Mouse (Mus musculus): ENCODE measurements around the gene Acox2. TPM values are rescaled to one million over a fixed set of nuclear protein-coding genes. Genes with fewer than 3 reads are reported as not detected.
A peak's percentile ranks its signal among the peaks of the same experiment; 100 is the strongest.

The Acox2 gene
- total and polyA plus RNA-seq, 2 experiments from 2014 or later = 0.10 to 0.44 TPM

DNA sequence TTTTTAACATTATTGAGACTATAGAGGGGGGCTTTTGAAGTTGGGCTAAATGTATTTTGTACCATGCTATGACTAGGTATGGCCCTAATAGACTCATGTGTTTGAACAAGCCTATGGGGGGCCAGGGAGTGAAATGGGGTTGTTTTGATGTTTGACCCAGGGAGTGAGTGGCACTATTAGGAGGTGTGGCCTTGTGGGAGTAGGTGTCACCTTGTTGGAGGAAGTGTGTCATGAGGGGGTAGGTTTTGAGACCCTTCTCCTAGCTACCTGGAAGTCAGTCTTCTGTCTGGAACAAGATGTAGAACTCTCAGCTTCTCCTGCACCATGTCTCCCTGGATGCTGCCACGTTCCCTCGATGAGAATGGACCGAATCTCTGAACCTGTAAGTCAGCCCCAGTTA is 68.6 kb downstream of the Acox2 start:
- Histone ChIP-seq H3K9me3 (ENCODE audit: low read length) (no peaks in the 10 kb centered on the region), H3K9ac (replicated peaks; ENCODE audit: low read length, poor library complexity, severe bottlenecking) (no peak overlapping the region), H3K27ac (ENCODE audit: low read depth, low read length) (no peak overlapping the region), H3K4me3 (ENCODE audit: low read depth, low read length) (no peak overlapping the region), H3K36me3 (ENCODE audit: insufficient read depth, low read length) (no peaks in the 10 kb centered on the region), H3K4me2 (ENCODE audit: low read depth, low read length, poor library complexity, severe bottlenecking) (no peak overlapping the region), H3K27me3 (ENCODE audit: insufficient read depth, low read length) (no peaks in the 10 kb centered on the region), H3K4me1 (ENCODE audit: insufficient read depth, low read length) (no peaks in the 10 kb centered on the region)
- 89% methylated on average over 3 of the region's 3 CpGs for WGBS
- TF ChIP-seq CTCF (IDR thresholded peaks at IDR 0.05) = no peak
- ATAC-seq (ENCODE audit: low FRiP score) (no peak), DNase-seq (ENCODE audit: low spot score) (no peak)

DNA sequence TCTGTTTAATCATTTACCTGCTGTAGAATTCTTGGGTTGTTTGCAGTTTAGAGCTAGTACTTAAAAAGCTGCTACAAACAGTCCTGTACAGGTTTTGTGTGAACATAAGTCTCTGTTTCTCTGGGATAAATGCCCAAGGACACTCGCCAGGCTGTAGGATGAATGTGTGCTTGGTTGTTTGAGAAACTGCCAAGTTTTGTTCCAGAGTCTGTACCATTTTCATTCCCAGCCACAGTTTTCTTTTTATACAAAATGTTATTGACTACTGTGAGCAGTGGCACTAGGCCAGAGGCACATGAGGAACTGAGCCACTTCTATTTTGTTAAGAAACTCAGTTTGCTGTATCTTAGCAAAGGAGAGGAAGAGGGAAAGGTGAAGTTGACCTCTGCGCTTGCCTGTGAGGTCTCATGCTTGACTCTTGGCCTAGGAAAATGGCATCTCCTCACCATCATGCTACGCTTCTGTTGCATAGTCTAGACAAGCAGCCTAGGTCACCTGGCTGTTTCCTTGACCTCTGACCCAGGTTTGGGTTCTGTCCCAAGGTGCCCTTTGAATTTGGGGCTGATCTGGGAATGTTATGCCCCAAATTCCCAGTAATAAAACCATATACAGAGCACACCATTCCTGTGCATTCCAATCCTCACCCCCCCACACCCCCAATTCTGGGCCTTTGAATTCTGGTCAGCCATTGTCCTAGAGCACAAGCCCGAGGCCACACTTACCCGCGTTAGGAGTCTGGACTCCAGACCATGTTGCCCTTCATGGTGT is 72.7 kb downstream of the Acox2 start:
- ATAC-seq (ENCODE audit: low FRiP score) (no peak), DNase-seq (ENCODE audit: low spot score) (peak; percentile 56)
- H3K4me2 ChIP-seq (ENCODE audit: low read depth, low read length, poor library complexity, severe bottlenecking) = no peak overlapping the region
- TF ChIP-seq CTCF (IDR thresholded peaks at IDR 0.05) = no peak
- H3K4me1 ChIP-seq (ENCODE audit: insufficient read depth, low read length) = no peaks in the 10 kb centered on the region
- H3K27ac ChIP-seq (ENCODE audit: low read depth, low read length) = no peak overlapping the region
- no peaks in the 10 kb centered on the region for H3K27me3 ChIP-seq (ENCODE audit: insufficient read depth, low read length)
- H3K36me3 ChIP-seq (ENCODE audit: insufficient read depth, low read length) = no peaks in the 10 kb centered on the region
- H3K9me3 ChIP-seq (ENCODE audit: low read length) = no peaks in the 10 kb centered on the region
- no peak overlapping the region for H3K9ac ChIP-seq (replicated peaks; ENCODE audit: low read length, poor library complexity, severe bottlenecking)
- no peak overlapping the region for H3K4me3 ChIP-seq (ENCODE audit: low read depth, low read length)
- WGBS = 82% methylated on average over 6 of the region's 6 CpGs

DNA sequence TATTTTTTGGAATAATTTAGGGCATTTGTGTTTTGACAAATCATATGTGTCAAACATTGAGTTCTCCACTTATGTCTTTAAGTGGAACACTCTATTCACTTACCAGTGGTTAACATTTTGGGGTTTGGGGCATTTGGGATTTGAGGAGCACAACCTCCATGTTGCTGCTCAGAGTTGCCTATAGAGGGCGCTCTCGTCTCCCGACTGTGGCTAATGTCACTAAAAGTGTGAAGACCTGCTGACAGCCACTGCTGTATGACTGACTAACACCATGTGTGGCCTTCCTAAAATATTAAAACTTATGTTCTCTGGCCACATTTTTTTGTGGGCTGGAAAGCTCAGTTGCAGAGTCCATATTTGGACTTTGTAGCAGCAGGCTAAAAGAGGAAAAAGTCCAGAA is 75.8 kb downstream of the Acox2 start:
- Histone ChIP-seq H3K27me3 (ENCODE audit: insufficient read depth, low read length) (no peaks in the 10 kb centered on the region), H3K27ac (ENCODE audit: low read depth, low read length) (no peak overlapping the region), H3K4me1 (ENCODE audit: insufficient read depth, low read length) (no peaks in the 10 kb centered on the region), H3K36me3 (ENCODE audit: insufficient read depth, low read length) (no peaks in the 10 kb centered on the region), H3K4me2 (ENCODE audit: low read depth, low read length, poor library complexity, severe bottlenecking) (no peak overlapping the region), H3K9ac (replicated peaks; ENCODE audit: low read length, poor library complexity, severe bottlenecking) (no peak overlapping the region), H3K4me3 (ENCODE audit: low read depth, low read length) (no peak overlapping the region), H3K9me3 (ENCODE audit: low read length) (no peaks in the 10 kb centered on the region)
- TF ChIP-seq CTCF (IDR thresholded peaks at IDR 0.05) = peak; percentile 22
- ATAC-seq (ENCODE audit: low FRiP score) (no peak), DNase-seq (ENCODE audit: low spot score) (no peak)
- 57% methylated on average over 3 of the region's 3 CpGs for WGBS

DNA sequence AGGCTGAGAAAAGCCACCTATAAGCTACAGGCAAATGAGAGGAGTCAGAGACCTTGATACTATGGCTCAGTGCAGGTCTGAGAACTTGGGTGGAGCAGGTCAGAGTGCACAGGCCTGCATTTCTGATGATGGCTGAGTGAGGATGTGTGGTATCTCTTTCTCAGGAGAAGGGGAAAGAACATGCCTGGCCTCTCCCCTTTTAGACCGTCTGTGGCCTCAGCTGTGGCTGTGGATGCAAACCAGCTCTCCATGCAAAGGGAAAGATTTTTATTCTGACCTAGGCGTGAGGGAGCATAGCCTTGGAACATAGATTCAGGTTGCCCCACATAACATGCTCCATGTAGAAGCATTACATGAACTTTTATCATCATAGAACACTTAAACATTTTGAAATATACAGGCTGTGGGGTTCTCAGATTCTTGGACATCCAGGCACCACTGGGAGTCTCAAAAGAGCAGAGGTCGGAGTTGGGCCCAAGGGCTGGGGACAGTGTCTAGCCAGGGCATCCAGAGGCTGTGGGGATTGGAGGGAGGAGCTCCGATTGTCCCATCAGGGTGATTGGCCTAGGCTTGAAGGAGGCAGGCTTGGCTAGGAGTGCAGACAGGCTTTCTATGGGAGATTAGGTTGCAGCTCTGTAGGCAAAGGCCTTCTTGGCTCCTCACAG is 78.7 kb downstream of the Acox2 start:
- Histone ChIP-seq H3K9ac (replicated peaks; ENCODE audit: low read length, poor library complexity, severe bottlenecking) (no peak overlapping the region), H3K4me1 (ENCODE audit: insufficient read depth, low read length) (no peaks in the 10 kb centered on the region), H3K36me3 (ENCODE audit: insufficient read depth, low read length) (no peaks in the 10 kb centered on the region), H3K9me3 (ENCODE audit: low read length) (no peaks in the 10 kb centered on the region), H3K4me2 (ENCODE audit: low read depth, low read length, poor library complexity, severe bottlenecking) (no peak overlapping the region), H3K27me3 (ENCODE audit: insufficient read depth, low read length) (no peaks in the 10 kb centered on the region), H3K27ac (ENCODE audit: low read depth, low read length) (no peak overlapping the region), H3K4me3 (ENCODE audit: low read depth, low read length) (no peak overlapping the region)
- 79% methylated on average over 4 of the region's 4 CpGs for WGBS
- no peak for DNase-seq (ENCODE audit: low spot score)
- no peak for ATAC-seq (ENCODE audit: low FRiP score)
- no peak for TF ChIP-seq CTCF (IDR thresholded peaks at IDR 0.05)

DNA sequence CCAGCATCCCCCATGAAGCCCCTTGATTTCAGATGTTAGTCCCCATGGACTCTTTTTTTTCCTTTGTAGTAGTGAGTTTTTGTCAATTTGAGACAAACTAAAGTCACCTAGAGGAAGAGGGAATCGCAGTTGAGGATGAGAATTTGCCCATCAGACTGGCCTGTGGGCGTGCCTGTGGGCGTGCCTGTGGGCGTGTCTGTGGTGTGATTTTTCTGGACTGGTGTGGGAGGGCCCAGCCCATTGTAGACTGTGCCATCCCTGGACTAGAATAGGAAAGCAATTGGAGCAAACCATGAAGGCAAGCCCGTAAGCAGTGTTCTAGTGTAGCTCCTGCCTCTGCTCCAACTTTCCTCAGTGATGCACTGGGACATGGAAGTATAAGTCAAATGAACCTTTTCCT is 82.9 kb downstream of the Acox2 start:
- Histone ChIP-seq H3K4me2 (ENCODE audit: low read depth, low read length, poor library complexity, severe bottlenecking) (no peak overlapping the region), H3K27ac (ENCODE audit: low read depth, low read length) (no peak overlapping the region), H3K9ac (replicated peaks; ENCODE audit: low read length, poor library complexity, severe bottlenecking) (no peak overlapping the region), H3K9me3 (ENCODE audit: low read length) (no peaks in the 10 kb centered on the region), H3K27me3 (ENCODE audit: insufficient read depth, low read length) (no peaks in the 10 kb centered on the region), H3K4me1 (ENCODE audit: insufficient read depth, low read length) (peaks cover 6% of the 10 kb centered on the region; the same call in 1 of the 2 replicates), H3K36me3 (ENCODE audit: insufficient read depth, low read length) (no peaks in the 10 kb centered on the region), H3K4me3 (ENCODE audit: low read depth, low read length) (no peak overlapping the region)
- DNase-seq (ENCODE audit: low spot score) (no peak), ATAC-seq (ENCODE audit: low FRiP score) (no peak)
- WGBS = 66% methylated on average over 5 of the region's 5 CpGs
- TF ChIP-seq CTCF (IDR thresholded peaks at IDR 0.05) = no peak

Other genes starting within 250 kb of the Acox2 start
- gene Rpp14, start 179.0 kb downstream of the Acox2 start, total RNA-seq (2014; rRNA removed) = 20.6 and 31.1 TPM in 2 replicates
- 35.5 and 39.6 TPM in 2 replicates for gene Rpp14, start 179.0 kb downstream of the Acox2 start, polyA plus RNA-seq (2015; fragmentation: Nextera tagmentation; extraction: Ambion mirVana)
- gene Pxk, start 161.1 kb downstream of the Acox2 start, total RNA-seq (2014; rRNA removed) = 37.3 and 55.5 TPM in 2 replicates
- 54.3 and 58.3 TPM in 2 replicates for gene Pxk, start 161.1 kb downstream of the Acox2 start, polyA plus RNA-seq (2015; fragmentation: Nextera tagmentation; extraction: Ambion mirVana)
- 153 and 192 TPM in 2 replicates for gene Pdhb, start 86.3 kb downstream of the Acox2 start, total RNA-seq (2014; rRNA removed)
- 256 and 264 TPM in 2 replicates for gene Pdhb, start 86.3 kb downstream of the Acox2 start, polyA plus RNA-seq (2015; fragmentation: Nextera tagmentation; extraction: Ambion mirVana)
- 18.7 and 23.1 TPM in 2 replicates for gene Kctd6, start 45.2 kb downstream of the Acox2 start, total RNA-seq (2014; rRNA removed)
- 33.6 and 42.8 TPM in 2 replicates for gene Kctd6, start 45.2 kb downstream of the Acox2 start, polyA plus RNA-seq (2015; fragmentation: Nextera tagmentation; extraction: Ambion mirVana)
- 6.0 and 14.6 TPM in 2 replicates for gene Fam107a, start 58.7 kb upstream of the Acox2 start, total RNA-seq (2014; rRNA removed)
- 0.93 and 1.4 TPM in 2 replicates for gene Fam107a, start 58.7 kb upstream of the Acox2 start, polyA plus RNA-seq (2015; fragmentation: Nextera tagmentation; extraction: Ambion mirVana)
- gene Oit1, start 119.4 kb upstream of the Acox2 start, total RNA-seq (2014; rRNA removed) = not detected in 2 replicates
- gene Oit1, start 119.4 kb upstream of the Acox2 start, polyA plus RNA-seq (2015; fragmentation: Nextera tagmentation; extraction: Ambion mirVana) = 0.13 TPM in 1 of 2 replicates, not detected in the other